Mouse (Mus musculus): ENCODE results near the gene Ptgfrn. TPM values are rescaled to one million over a fixed set of nuclear protein-coding genes. Genes with fewer than 3 reads are reported as not detected.

Gene Ptgfrn
- polyA plus RNA-seq, 1 experiment, result 70.5 TPM

GRCm38 (mm10) chr3:101106326-101106725 is 3.8 kb downstream of the Ptgfrn start:
- TF ChIP-seq CTCF (IDR thresholded peaks at IDR 0.05; ENCODE audit: borderline replicate concordance, insufficient read depth, low read length), result no peak
- TF ChIP-seq POLR2A (IDR thresholded peaks at IDR 0.05; ENCODE audit: low read depth, low read length), result no peak
- Histone ChIP-seq H3K4me3 (ENCODE audit: insufficient read depth, low read length) (no peak overlapping the region), H3K4me1 (ENCODE audit: control insufficient read depth, insufficient read depth, low read length) (peaks cover 11% of the 10 kb centered on the region), H3K27ac (ENCODE audit: insufficient read depth, low read length) (no peak overlapping the region)

DNA sequence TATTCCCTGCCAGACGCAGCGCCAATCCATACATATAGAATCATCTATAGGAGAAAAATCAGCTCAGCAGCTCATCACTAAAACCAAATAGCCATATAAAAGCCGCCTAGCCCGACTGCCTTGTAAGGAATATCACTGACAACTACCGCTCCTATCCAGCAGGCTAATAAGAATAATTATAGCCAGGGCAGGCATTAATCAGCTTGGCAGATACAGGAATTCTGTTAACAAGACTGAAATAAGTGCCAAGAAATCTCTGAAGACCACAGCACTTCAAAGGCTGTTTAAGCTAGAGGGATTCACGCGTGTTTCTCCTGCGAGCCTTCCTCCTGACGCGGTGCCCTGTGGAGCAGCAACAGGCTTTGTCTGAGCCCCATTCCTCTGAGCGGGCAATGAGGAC is 4.6 kb downstream of the Ptgfrn start:
- Histone ChIP-seq H3K4me1 (ENCODE audit: control insufficient read depth, insufficient read depth, low read length) (peaks cover 12% of the 10 kb centered on the region), H3K4me3 (ENCODE audit: insufficient read depth, low read length) (no peak overlapping the region), H3K27ac (ENCODE audit: insufficient read depth, low read length) (no peak overlapping the region)
- no peak for TF ChIP-seq POLR2A (IDR thresholded peaks at IDR 0.05; ENCODE audit: low read depth, low read length)
- TF ChIP-seq CTCF (IDR thresholded peaks at IDR 0.05; ENCODE audit: borderline replicate concordance, insufficient read depth, low read length), result no peak

DNA sequence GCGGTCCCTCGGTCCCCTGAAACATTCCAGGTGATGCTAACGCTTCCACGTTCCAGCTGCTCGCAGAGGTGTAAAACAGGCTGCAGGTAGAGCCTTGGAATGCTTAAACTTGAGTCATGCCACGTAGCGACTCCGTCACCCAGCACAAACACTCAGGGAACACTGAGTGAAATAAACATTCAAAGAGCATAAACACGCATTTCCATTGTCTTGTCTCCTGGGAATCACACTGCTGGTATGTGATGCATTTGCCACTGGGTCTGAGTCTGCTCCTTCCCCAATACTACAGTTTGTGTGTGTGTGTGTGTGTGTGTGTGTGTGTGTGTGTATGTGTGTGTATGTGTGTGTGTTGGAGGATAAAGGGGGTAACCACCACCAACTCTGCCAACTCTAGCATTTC is 5.2 kb downstream of the Ptgfrn start:
- Histone ChIP-seq H3K4me3 (ENCODE audit: insufficient read depth, low read length) (no peak overlapping the region), H3K4me1 (ENCODE audit: control insufficient read depth, insufficient read depth, low read length) (peaks cover 16% of the 10 kb centered on the region), H3K27ac (ENCODE audit: insufficient read depth, low read length) (no peak overlapping the region)
- TF ChIP-seq CTCF (IDR thresholded peaks at IDR 0.05; ENCODE audit: borderline replicate concordance, insufficient read depth, low read length), result no peak
- TF ChIP-seq POLR2A (IDR thresholded peaks at IDR 0.05; ENCODE audit: low read depth, low read length), result no peak

- Histone ChIP-seq H3K4me3 (ENCODE audit: insufficient read depth, low read length) (no peak overlapping the region), H3K27ac (ENCODE audit: insufficient read depth, low read length) (no peak overlapping the region), H3K4me1 (ENCODE audit: control insufficient read depth, insufficient read depth, low read length) (peaks cover 18% of the 10 kb centered on the region)
- no peak for TF ChIP-seq CTCF (IDR thresholded peaks at IDR 0.05; ENCODE audit: borderline replicate concordance, insufficient read depth, low read length)
- TF ChIP-seq POLR2A (IDR thresholded peaks at IDR 0.05; ENCODE audit: low read depth, low read length), result no peak
Observed at GRCm38 (mm10) chr3:101103770-101104169, 6.3 kb downstream of the Ptgfrn start.

- peaks cover 10% of the 10 kb centered on the region for H3K4me1 ChIP-seq (ENCODE audit: control insufficient read depth, insufficient read depth, low read length)
Observed at GRCm38 (mm10) chr3:101102106-101102505, 8.0 kb downstream of the Ptgfrn start.

DNA sequence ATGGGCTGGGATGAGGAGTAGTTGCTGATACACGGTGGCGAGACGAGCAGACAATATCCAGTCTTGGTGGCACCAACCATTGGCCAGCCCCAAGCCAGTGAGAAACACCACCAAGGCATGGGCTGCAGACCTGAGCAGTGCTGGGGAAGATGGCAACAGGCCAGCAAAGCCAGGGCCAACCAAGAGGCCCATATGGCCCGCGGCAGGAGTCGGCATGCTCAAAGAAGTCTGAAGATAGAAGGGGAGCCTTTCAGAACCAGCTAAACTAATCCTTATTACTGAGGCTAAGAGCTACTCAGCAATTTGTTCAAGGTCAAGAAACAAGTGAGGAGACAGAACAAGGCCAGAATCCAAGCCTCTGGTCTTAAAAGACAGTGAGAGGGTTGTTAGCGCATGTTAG is 8.9 kb downstream of the Ptgfrn start:
- peaks cover 10% of the 10 kb centered on the region for H3K4me1 ChIP-seq (ENCODE audit: control insufficient read depth, insufficient read depth, low read length)
- no peak overlapping the region for H3K27ac ChIP-seq (ENCODE audit: insufficient read depth, low read length)
- TF ChIP-seq POLR2A (IDR thresholded peaks at IDR 0.05; ENCODE audit: low read depth, low read length) (no peak), CTCF (IDR thresholded peaks at IDR 0.05; ENCODE audit: borderline replicate concordance, insufficient read depth, low read length) (no peak)
- H3K4me3 ChIP-seq (ENCODE audit: insufficient read depth, low read length), result no peak overlapping the region

More at GRCm38 (mm10) chr3:101102106-101102505, 8.0 kb downstream of the Ptgfrn start:
- TF ChIP-seq POLR2A (IDR thresholded peaks at IDR 0.05; ENCODE audit: low read depth, low read length) (no peak), CTCF (IDR thresholded peaks at IDR 0.05; ENCODE audit: borderline replicate concordance, insufficient read depth, low read length) (no peak)
- Histone ChIP-seq H3K4me3 (ENCODE audit: insufficient read depth, low read length) (no peak overlapping the region), H3K27ac (ENCODE audit: insufficient read depth, low read length) (no peak overlapping the region)

GRCm38 (mm10) chr3:101099701-101100357 is 10.2 kb downstream of the Ptgfrn start:
- Histone ChIP-seq H3K4me1 (ENCODE audit: control insufficient read depth, insufficient read depth, low read length) (peaks cover 10% of the 10 kb centered on the region), H3K27ac (ENCODE audit: insufficient read depth, low read length) (peak overlapping the region; percentile 71), H3K4me3 (ENCODE audit: insufficient read depth, low read length) (no peak overlapping the region)
- TF ChIP-seq CTCF (IDR thresholded peaks at IDR 0.05; ENCODE audit: borderline replicate concordance, insufficient read depth, low read length) (no peak), POLR2A (IDR thresholded peaks at IDR 0.05; ENCODE audit: low read depth, low read length) (no peak)

GRCm38 (mm10) chr3:101098073-101098472 is 12.0 kb downstream of the Ptgfrn start:
- no peak overlapping the region for H3K27ac ChIP-seq (ENCODE audit: insufficient read depth, low read length)
- peaks cover 10% of the 10 kb centered on the region for H3K4me1 ChIP-seq (ENCODE audit: control insufficient read depth, insufficient read depth, low read length)
- TF ChIP-seq POLR2A (IDR thresholded peaks at IDR 0.05; ENCODE audit: low read depth, low read length) (no peak), CTCF (IDR thresholded peaks at IDR 0.05; ENCODE audit: borderline replicate concordance, insufficient read depth, low read length) (no peak)
- H3K4me3 ChIP-seq (ENCODE audit: insufficient read depth, low read length), result no peak overlapping the region

DNA sequence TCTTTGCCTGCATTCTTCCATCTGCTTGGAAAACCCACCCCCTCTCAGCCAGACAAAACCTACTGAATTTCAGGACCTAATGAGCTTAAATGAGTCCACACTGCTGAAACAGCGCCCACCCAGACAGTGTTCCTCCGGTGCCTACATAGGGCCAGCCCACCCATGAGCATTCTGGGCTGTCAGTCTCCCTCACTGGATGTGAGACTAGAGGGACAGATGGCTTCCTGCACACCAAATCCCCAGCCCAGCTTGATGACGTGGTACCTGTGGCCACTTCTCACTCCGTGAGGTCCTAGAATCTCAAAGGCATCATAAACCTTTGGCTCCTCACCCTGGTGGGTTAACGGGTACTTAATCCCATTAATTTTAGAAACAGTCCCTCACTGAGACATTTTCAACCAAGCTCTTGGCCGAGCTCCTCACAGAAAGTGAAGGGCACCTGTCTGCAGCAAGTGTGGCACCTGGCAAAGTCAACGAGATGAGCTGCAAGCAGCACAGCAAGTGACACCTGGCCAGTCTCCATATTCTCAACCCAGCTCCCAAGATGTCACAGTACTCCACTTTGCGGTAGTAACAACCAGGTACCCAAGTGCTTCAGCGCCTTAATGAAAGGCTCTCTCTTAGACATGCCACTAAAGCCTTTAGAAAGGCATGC is 12.8 kb downstream of the Ptgfrn start:
- H3K4me3 ChIP-seq (ENCODE audit: insufficient read depth, low read length), result no peak overlapping the region
- H3K27ac ChIP-seq (ENCODE audit: insufficient read depth, low read length), result no peak overlapping the region
- no peak for TF ChIP-seq CTCF (IDR thresholded peaks at IDR 0.05; ENCODE audit: borderline replicate concordance, insufficient read depth, low read length)
- no peak for TF ChIP-seq POLR2A (IDR thresholded peaks at IDR 0.05; ENCODE audit: low read depth, low read length)
- H3K4me1 ChIP-seq (ENCODE audit: control insufficient read depth, insufficient read depth, low read length), result peaks cover 10% of the 10 kb centered on the region

DNA sequence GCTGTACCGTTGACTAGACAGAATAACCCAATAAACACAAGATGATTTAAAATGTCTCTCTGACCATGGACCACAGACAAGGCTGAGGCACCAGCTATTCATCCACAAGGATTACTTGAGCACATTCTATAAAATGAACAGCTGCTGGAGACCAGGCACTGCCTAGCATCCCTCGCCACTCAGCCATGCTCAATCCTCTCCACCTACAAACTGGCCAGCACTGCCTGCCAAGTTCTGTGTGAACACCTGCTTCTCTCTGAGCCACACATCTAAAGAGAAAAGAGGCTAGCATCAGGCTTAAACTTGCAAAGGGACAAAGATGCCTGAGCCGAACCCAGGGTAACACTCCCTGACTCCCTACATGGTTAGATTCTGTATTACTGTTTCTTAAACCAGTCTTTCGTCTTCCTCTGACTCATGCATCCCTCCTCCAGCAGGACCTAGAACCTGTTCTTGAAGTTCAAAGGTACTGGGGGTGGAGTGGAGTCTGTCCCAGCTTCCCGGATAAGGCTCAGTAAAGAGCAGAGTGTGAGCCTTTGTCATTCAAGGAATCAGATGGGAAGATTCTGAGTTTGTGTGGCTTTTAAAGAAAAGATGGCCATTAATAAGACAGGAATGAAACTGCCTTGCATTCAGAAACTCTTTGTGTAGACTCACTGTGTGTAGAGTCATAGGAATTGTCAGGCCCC is 14.2 kb downstream of the Ptgfrn start:
- TF ChIP-seq POLR2A (IDR thresholded peaks at IDR 0.05; ENCODE audit: low read depth, low read length), result no peak
- TF ChIP-seq CTCF (IDR thresholded peaks at IDR 0.05; ENCODE audit: borderline replicate concordance, insufficient read depth, low read length), result no peak
- Histone ChIP-seq H3K27ac (ENCODE audit: insufficient read depth, low read length) (no peak overlapping the region), H3K4me3 (ENCODE audit: insufficient read depth, low read length) (no peak overlapping the region), H3K4me1 (ENCODE audit: control insufficient read depth, insufficient read depth, low read length) (peaks cover 10% of the 10 kb centered on the region)

Data from embryonic fibroblast, embryonic 13.5 days (primary cell).